Mouse (Mus musculus) urinary bladder, postnatal 36 days (tissue): ENCODE results near the gene Rtn4rl1.
A peak's percentile ranks its signal among the peaks of the same experiment; 100 is the strongest.
"Not testable (repeated sequence)": the region's sequence is repeated elsewhere in the genome, so short reads cannot be mapped to it uniquely, and the experiment has no call there.

Experiments used
- DNase-seq, 2 experiments: peaks; one replicate each; pipeline ENCODE4 v3.0.0; 2022; ENCODE audit warnings: low spot score in 2 of 2, mixed read lengths in 1 of 2

Rtn4rl1 gene

DNA sequence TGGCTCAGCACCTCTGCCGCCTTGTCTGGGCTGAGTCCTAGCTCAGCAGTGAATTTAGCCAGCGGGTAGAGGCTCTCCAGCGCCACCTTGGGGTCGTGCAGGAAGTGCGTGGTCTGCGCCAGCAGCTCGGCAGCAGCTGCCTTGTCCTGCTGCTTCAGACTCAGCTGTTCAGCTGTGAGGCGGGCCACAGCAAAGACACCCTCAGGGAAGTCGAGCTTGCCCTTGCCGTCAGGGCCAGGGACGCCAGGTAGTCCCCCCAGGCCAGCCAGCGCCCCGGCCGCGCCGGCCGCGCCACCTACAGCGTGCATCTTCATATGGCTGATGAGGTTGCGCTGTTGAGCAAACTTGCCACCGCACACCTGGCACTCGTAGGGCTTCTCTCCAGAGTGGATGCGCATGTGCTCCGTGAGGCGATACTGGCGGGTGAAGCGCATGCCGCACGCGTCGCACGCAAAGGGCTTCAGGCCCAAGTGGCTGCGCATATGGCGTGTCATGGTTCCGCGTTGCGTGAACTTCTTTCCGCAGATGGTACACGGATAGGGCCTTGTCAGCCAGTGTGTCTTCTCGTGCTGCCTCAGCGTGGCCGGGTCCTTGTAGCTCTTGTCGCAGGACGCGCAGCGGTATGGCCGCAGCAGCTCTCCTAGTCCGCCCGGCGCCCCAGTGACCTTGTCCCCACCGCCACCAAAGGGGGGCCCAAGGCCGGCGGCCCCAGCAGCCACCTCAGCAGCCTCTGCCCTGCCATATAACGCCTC lies 28.0 kb upstream of the Rtn4rl1 start:
- peak; percentile 86 to 89 for DNase-seq

DNA sequence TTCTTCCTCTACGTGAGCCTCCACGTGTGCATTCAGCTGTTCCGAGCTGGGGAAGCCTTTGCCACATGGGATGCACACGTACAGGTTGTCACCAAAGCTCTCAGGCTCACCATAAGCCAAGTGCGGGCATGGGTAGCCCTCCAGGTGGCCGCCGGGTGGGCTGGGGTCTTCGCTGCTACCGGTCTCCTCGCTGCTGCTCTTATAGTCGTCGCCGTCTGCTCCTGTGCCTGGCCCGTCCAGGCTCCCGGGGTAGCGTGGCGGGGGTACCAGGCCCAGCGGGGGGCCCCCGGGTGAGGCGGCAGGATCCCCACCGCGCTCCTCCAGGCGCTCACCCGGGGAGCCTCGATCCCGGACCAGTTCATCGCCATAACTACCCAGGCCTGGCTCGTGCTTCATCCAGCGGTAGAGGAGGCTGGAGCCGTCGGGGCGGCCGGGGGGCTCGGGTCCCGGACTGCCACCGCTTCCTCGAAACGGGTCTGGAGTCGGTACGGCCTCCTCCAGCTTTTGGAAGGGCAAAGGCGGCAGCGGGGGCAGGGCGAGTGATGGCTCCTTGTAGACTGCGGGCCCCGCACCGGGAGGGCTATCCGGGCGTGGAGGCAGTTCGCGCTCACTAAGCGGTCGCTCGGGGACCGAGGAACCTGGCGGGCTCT lies 27.3 kb upstream of the Rtn4rl1 start:
- no peak for DNase-seq

- DNase-seq, result no peak
These were observed 26.5 kb upstream of the Rtn4rl1 start for GRCm38 (mm10) chr11:75166861-75167642.

DNA sequence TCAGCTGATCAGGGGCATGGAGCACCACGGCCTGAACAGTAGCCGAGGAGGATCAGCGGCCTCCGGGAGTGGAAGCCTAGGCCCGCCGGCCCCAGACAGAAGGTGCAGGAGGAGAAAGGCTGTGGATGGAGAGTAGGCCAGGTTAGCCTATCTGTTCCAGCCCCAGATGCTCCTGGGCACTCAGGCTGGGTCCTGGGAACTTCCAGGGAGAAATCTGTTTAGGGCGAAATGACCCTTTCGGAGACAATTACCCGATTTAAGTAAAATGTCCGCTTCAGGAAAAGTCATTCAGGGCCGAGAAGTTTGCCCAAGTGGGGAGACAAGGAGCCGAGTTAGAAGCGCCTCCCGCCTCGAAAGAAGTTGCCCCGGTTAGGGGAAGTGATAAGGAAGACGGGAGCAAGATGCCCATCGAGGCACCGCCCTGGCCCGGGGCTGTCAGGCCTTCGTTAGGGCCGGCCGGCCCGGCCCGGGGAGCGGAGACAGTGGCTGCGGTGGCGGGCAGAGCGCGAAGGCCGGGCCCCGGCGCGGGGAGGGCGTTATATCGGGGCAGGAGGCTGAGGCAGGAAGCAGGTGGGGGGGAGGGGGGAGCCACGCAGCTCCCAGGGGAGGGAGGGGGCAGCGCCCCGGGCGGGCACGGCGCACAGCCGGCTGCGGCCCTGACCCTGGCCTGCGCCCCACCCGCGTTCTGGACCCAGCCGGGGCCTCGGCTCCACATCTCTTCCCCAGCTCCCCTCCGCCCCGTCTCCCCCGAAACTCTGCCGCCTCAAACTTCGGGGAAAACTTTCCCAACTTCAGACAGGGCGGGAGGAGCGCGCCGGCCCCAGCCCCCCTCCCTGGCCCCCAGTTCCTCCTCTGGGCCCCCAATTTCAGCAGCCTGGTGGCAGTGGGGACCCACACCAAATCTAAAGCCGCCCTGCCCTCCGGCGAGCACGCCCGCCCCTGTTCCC lies 25.7 kb upstream of the Rtn4rl1 start:
- DNase-seq, result no peak

- DNase-seq, result peak; percentile 82 to 89
These were observed 24.8 kb upstream of the Rtn4rl1 start for GRCm38 (mm10) chr11:75168590-75169361.

- DNase-seq, result no peak
These were observed 24.0 kb upstream of the Rtn4rl1 start, which contains the start of gene Hic1 for GRCm38 (mm10) chr11:75169405-75170080. Hic1 (minus strand) TSS chr11:75169519.

DNA sequence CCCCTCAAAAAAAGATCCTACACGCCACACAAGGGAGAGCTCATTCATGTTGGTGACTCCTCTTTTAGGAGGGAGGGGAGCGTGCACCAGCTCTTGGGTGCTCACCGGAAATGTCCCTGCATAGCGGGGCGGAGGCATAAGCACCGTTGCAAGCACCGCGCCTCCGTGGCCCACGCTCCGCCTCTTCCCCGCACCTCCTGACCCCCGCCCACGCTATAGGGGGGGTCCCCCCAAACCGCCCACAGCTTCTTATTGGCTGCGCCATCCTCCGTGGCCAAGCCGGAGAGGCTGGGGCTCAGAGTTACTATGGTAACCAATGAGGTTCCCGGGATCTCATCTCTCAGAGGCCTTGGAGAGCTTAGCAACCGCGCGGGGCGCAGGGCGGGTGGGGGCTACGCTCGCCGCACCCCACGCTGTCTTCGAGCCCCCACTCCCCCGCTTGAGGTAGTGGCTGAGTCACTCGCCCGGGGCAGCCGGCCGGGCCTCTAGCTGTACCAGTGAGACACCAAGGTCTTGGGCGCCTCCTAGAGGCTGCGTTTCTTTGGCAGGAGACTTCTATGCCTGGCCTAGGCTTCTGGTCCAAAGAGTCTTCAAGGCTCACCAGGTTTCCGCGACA lies 23.3 kb upstream of the Rtn4rl1 start:
- DNase-seq, result peak; percentile 90 to 93

- no peak for DNase-seq
These were observed 22.3 kb upstream of the Rtn4rl1 start for GRCm38 (mm10) chr11:75171186-75171865.

- no peak for DNase-seq
These were observed 21.2 kb upstream of the Rtn4rl1 start for GRCm38 (mm10) chr11:75172151-75173094.

DNA sequence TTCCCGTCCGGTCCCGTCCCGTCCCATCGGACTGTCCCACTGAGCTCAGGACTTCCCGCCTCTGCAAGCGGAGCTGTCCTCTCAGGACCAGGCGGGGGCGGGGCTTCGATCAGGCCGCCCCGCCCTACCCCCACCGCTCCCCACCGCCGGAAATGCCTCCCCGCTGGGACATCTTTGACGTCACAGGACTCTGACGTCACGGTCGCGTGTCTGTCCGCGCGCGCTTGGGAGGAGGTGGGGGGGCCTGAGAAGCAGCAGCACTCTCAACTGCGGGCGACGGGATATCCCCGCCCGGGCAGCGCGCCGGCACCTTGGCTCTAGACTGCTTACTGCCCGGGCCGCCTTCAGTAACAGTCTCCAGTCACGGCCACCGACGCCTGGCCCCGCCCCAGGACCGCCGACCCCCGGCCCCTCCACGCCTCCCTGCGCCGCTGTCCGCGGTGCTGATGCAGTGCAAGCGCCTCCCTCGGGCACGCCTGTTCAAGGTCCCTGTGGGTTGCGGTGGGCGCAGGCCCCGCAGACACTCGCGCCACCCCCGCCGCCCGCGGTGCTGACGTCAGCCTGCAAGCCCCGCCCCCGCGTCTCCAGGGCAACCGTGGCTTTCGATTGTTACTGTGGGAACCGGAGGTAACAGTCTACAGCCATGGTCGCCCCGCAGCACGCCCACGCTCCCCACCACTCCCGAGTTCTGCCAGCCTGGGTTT lies 20.3 kb upstream of the Rtn4rl1 start:
- peak; percentile 58 to 70 for DNase-seq

DNA sequence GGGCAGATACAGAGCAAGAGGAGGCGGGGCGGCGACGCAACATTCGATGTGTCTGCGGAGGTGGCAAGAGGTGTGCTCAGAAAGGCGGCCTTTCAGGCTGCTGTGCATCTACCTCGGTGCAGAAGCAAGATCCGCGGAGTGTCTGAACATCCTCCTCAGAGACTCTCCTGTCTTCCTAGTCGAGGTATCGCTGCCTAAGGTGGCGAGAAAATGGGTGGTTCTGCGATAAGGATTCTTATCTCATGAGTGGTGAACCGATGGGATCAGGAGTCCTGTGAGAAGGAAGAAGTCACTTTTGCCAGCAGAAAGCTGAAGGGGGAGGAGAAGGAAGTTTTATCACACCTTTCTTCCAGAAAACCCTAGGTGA lies 19.8 kb upstream of the Rtn4rl1 start:
- no peak for DNase-seq

DNA sequence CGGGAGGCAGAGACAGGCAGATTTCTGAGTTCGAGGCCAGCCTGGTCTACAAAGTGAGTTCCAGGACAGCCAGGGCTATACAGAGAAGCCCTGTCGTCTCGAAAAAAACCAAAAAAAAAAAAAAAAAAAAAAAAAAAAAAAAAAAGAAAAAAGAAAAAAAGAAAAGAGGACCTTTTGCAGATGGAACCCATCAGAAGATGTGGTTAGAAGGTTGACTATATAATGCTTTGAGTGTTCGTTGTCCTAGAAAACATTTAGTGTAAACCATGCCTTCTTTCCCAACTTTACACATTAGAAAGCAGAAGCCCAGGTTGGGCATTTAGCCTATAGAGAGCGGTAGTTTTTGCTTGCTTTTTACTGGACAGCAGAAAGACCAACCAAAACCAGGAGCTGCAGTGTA lies 19.0 kb upstream of the Rtn4rl1 start:
- DNase-seq, result not testable (repeated sequence)

GRCm38 (mm10) chr11:75178011-75178410 lies 15.6 kb upstream of the Rtn4rl1 start:
- no peak for DNase-seq

GRCm38 (mm10) chr11:75178672-75179208 lies 14.8 kb upstream of the Rtn4rl1 start, which contains the start of gene Ovca2:
Ovca2 (minus strand) TSS chr11:75178835.
- peak; percentile 88 to 90 for DNase-seq

DNA sequence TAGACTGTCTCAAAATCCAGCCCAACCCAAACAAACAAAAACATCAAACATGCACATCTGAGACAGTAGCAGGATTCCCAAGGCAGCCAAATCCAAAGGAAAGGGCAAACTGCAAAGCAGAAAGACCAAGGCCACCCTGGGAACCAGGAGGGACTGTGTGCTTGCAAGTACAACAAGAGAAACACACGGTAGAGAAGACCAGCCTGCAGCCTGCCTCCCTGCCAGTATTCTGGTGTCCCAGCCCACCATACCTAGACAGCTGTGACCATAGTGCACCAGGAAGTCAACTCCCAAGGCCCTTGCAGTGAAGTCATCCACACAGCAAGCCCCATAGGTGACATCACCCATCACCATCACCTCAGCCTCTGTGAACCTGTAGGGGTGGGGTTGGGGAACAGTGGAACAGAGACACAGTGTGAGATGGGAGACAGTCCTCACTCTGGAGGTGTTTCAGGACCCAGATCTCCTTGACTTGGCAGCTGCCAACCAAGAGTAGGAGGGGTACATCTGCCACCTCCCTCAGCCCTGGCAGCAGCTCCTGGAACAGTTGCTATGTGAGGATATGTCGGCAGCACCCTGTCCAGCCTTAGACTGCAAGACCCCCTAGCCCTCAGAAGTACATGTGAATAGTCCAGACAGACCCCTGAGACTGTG lies 9.5 kb upstream of the Rtn4rl1 start:
- DNase-seq, result no peak

- DNase-seq, result no peak
These were observed 9.0 kb upstream of the Rtn4rl1 start for GRCm38 (mm10) chr11:75184573-75184972.
